Mouse (Mus musculus): ENCODE results near the gene Dgkz.

Gene Dgkz

DNA sequence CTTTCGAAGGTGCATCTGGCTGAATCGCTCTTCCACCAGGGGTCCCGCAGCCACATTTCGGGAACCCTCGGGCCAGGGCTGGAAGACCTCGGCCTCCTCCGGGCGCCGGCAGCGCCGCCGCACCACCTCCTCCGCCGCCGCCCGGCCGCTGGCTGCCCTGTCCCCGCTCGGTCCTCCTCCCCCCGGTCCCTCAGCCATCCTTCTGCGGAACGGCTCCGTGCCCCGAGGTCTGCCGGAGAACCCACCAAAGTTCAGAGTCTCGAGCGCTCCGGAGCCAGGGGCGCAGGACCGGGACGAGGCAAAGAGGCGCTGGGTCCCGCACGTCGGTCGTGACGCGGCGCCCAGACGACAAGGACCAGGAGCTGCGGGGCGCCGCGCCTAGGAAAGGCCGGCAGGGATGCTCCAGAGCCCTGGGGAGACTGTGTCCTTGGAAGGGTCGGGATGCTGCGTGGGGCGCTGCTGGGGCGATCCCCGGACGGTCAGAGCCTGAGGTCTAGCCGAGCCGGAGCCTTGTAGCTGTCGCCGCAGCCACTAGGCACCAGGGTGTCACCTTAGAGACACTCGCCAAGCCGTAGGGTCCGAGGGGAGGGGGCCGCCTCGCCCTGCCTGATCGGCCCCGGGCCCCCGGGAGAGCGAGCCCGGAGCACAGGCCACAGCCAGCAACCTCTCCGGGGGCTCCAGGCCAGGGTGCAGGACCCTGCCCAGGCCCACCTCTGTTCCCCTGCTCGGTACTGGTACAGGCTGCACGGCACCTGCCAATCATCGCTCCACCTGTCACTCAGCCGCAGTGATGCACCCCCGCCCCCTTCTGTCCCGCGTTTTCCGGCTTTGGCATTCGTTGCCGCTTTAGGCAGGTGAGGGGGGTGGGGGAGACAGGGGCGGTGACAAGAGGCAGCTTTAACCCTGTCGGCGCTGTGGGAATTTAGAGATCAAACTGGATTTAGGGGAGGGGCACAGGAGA, at the start of gene Dgkz:
Gene Dgkz (minus strand): TSS at position 284 of the 961 bp plus-strand sequence.
- DNase-seq (ENCODE audit: low read depth, low spot score), result peak; percentile 63

DNA sequence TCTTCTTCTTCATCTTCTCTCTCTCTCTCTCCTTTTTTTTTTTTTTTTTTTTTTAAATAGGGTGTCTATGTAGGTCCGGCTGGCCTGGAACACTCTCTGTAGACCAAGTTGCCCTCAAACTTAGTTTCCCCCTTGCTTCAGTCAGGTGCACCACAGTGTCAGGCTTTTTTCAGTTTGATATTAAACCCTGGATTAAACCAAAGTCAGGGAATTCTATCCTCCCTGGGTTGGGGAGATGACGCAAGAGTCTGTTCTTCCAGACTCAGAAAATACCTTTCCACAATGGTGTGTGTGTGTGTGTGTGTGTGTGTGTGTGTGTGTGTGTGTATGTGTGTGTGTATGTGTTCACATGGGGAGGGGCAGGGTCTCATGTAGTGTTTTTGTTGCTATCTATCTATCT, 49.5 kb upstream of the Dgkz start:
- no peak for DNase-seq (ENCODE audit: low read depth, low spot score)

DNA sequence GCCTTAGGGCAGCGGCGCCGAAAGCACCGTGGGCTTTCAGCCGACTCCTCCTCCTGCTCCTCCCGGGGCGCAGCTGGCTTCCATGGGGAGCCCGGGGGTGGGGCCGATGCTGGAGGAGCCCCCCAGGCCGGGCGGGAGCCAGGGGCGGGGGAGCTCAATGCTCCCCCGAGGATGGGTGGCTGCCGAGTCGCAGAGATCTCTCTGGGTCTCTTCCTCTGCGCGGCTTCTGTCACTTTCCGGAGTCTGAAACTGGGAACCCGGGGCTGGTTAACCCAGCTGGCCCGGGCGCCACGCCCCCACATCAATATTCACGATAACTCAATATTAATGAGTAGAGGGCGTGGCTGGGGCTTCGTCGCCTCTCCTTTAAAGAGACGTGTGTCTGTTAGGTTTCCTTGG, 48.6 kb upstream of the Dgkz start, which contains the start of gene Creb3l1:
Gene Creb3l1 (minus strand): TSS at position 229 of the 399 bp plus-strand sequence.
- peak; percentile 60 for DNase-seq (ENCODE audit: low read depth, low spot score)

DNA sequence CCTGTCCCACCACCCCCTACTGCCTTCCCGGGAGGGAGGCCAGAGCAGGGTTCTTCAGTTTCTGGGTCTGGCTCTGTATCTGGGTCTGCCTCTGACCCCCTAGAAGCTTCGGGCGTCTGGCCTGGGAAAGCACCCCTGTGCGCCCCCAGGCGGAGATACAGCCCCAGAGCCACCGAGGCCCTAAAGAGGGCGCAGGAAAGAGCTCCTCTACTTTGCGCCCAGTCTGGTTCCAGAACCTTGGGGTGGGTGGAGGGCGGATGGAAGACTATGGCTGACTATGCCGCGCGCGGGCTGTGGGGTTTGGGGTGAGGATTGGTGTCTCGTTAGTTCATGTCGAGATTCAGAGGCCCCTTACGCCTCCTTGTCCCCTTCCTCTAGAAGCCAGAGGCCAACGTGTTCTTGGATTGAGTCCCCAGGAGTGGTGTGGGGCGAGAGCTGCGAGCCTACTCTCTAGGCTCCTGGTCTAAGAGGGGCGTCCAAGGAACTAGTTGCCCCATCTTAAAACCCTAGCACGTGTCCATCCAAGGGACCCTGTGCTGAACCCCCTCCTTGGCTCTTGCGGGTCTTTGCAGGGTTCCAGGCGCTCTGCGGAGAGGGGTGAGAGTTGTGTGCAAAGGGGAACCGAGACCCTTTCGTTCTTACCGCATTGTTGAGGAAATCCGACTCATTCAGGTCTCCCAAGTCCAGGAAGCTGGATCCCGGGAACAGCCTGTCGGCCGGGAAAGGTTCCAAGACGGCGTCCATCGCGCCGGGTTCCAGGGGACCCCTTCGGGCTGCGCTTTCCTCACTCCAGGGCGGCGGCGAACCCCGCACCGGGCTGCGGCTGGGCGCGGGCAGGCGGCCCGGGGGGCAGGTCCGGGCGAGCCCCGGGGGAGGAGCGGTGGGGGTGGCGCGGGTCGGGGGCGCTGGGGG, 48.0 kb upstream of the Dgkz start:
- peak; percentile 46 for DNase-seq (ENCODE audit: low read depth, low spot score)

DNA sequence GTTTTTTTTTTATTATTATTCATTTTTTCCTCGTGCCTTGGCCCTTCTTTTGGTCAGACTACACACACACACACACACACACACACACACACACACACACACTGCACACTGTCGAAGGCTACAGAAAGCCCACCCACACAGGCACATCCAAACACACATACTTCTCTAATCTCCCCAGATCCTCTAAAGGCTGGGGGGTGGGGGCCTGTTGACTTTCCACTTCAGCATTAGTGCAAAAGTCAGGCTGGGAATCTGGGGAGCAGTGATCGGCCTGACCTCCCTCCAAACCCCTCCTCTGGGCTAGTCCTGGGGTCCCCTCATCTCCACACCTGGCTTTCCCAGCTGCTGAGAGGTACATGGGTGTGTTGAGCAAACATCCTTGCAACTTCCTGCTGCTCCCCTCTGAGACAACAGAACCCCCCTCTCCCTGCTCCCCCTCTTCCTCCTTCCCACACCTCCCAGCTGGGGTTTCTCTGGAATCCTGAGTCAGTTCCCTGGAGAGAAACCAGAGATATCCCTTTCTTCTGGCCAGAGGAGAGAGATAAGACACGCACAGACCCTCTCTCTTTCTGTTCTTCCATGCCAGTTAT, 45.1 kb upstream of the Dgkz start:
- no peak for DNase-seq (ENCODE audit: low read depth, low spot score)

DNA sequence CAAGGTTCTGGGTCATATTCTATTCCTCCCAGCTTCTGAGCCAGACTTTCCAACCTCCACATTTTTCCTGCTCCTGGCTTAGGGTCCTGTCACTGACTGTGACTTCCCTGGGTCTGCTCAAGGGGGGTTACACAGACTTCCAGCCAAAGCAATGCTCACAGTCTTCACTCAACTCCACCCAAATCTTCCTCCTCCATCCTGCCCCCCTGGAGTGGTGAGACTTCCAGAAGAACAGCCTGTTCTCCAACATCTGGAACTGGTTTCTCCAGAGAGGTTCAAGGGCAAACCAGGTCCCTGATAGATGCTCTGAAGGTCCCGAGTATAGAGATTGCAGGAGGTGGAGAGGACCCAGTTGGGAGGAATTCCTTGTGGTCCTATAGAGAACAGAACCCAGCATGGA, 41.8 kb upstream of the Dgkz start:
- DNase-seq (ENCODE audit: low read depth, low spot score), result no peak

DNA sequence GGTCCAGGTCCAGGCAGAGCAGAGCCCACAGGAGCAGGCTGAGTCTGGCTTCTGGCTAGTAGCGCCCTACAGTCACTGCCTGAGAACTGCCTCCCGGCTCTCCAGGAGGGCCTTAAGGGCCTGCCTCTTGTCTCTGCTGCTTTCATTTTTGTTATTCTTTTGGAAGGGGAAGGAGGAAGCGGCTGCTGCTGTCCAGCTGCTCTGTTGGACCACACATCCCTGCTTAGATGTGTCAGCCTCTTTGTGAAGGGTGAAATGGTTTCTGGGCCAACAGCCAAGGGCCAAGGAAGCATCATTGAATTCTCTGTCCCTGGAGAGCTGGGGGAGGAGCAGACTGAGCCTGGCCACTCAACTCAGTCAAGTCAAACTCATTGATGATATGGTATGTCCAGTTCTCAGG, 41.3 kb upstream of the Dgkz start:
- DNase-seq (ENCODE audit: low read depth, low spot score), result no peak

DNA sequence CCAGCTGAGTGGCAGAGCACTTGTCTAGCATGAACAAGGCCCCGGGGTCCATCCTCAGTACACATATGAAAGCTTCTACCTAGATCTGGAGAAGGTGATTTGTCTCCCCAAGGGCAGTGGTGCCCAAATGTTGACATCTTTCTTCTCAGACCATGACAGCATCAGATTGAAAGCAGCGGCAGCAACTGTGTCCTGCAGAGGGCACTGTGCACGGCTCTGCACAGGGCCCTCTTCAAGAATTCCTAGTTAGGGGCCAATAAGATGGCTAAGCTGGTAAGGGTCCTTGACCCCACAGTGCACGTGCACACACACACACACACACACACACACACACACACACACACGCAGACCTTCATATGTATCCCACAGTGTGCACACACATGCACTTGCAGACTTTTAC, 39.2 kb upstream of the Dgkz start:
- DNase-seq (ENCODE audit: low read depth, low spot score), result no peak

DNA sequence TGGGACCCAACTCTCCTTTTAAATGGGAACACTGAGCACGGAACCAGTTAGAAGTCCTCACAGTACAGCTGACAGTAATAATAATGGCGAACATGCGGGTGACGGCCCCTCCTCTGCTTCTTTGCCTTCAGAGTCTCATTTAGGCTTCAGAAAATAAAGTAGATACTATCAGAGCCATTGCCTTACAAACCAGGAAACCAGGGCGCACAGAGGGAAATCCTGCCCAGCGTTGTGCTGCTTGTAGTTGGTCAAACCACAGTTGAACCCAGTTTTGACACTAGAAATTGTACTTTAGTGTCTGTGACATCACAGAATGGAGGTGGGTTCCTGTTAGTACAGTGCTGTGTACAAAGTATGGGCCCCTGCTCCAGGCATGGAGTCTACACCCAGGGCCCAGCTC, 38.6 kb upstream of the Dgkz start:
- DNase-seq (ENCODE audit: low read depth, low spot score), result no peak

DNA sequence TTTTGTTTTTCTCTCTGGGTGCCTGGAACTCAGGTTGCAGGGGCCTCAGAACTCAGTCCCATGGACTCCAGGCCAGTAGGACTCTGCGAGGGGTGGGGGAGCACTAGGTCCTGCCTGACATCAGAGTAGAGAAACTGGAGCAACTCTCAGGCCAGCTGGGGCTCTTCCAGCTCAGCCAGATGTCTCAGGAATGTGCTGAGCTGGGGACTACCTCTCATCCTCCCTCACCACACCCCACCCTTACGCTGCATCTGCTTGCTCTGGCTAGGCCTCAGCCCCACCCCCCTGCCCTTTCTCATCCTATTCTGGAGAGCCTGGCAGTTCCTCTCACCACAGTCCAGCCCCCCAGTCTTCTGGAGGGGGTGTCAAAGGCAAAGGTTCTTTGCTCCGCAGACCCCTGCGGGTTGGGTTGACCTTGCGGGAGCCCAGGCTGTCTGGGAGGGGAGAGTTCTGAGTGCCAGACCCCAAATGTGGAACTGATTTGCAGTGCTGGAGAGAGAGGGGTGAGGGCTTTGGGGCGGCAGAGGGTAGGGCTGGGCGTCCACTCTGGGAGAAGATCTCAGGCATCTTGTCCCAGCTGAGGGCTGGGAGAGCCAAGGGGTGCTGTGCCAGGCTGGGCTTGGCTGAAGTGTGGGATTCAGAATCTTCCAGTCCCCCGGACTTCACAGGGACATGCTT, 37.2 kb upstream of the Dgkz start:
- DNase-seq (ENCODE audit: low read depth, low spot score), result peak; percentile 80

DNA sequence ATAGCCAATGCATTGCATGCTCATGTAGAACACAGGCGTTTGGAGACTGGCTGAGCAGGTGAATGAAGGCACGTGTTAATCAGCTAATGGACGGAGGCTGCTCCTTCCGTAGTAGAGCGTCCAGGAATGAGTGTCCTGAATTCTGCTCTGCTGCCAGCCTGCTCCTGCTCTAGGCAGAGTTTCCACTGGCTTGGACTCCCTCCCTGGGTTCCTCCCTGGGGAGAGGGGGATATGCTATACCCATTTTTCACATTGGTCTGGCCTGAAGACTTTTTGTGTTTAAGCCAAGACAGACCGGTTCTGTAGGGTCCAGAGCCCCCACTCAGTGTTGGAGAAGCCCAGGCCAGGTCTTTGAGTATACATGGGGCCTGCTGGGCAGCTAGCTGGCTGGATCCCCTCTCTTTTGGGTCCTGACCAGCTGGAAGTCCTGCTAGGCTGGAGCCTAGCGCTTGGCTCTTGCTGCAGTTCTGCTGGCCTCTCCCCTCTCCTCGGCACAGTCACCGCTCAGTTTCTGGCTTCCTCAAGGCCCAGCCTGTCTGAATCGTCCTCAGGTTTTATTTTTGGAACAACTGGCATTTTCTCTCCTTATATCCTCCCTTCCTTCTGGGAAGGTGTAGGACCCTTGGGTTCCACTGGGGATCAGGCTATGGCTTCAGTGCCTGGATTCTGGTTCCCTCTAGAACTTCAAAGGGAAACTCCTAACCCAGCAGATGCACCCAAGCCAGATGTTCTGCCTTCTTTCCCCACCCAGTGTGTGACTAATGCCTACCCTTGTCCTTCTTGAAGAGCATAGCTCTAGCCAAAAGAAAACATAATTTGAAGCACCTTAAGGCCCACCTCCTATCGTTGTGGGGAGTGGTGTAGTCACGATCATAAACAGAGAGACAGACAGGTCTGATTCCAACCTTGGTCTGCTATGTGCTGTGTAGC, 36.0 kb upstream of the Dgkz start:
- DNase-seq (ENCODE audit: low read depth, low spot score), result no peak

DNA sequence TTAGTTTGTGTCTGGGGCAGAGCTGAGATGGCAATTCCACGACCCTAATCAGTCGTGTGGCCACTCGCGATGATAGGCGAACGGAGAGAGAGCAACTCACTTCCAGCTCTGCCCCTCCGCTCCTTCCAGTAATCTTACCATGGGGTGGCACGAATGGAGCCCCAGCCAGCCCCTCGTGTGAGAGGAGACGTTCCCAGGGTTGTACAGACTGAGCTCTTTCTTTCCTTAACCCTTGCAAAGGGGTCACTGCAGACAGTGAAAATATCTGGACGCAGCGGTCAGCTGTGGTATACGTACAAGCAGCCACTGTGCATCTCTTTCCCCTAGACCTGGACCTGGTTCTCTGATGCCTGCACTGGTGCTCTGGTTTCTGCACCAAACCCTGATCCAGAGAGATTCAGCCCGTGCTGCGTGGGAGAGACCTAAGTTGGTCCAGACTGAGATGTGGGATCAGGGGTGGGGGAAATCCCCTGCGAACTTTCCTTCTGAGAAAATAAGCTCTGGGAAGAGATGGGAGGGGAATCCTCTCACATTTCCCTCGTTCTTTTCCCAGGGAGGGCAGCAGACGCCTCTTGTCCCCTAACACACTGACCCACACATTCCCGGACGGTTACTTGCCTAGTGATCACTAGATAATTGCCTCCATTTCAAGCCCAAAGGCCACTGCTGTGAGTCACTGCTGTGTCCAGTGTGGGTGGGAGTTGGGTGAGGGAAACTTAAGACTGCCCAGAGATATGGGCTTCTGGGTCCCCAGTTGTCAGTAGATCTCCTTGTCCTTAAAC, 33.1 kb upstream of the Dgkz start:
- no peak for DNase-seq (ENCODE audit: low read depth, low spot score)

DNA sequence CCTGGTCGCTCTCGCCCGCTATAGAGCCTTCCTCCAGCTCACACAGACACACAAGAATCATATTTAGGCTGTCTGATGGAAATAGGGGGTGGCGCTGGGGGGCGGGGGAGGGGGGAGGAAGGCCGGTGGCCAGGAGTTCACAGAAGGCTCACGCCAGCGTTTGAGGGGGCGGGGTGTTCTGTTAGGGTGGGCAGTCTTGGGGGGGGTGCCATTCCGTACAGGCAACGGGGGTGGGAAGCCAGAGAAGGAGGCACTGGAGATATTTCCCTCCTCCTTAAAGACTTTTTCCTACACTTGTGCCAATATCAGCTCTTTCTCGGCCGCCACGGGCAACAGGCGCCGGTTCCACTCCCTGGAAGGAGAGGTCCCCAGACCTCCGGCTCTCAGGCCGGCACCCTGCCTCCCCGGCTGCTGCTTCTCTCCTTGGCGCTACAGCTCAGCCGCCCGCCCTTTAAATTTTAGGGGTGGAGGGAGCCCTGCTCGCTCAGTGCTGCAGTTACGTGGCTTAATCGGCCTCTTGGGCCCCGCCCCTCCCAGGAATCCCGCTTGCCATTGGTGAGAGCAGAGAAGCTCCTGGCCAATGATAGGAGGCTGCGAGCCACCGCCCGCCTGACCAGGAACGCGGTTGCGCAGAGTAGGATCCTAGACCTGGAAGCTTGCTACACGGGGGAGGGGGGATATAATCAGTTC, 32.4 kb upstream of the Dgkz start:
- DNase-seq (ENCODE audit: low read depth, low spot score), result peak; percentile 98

DNA sequence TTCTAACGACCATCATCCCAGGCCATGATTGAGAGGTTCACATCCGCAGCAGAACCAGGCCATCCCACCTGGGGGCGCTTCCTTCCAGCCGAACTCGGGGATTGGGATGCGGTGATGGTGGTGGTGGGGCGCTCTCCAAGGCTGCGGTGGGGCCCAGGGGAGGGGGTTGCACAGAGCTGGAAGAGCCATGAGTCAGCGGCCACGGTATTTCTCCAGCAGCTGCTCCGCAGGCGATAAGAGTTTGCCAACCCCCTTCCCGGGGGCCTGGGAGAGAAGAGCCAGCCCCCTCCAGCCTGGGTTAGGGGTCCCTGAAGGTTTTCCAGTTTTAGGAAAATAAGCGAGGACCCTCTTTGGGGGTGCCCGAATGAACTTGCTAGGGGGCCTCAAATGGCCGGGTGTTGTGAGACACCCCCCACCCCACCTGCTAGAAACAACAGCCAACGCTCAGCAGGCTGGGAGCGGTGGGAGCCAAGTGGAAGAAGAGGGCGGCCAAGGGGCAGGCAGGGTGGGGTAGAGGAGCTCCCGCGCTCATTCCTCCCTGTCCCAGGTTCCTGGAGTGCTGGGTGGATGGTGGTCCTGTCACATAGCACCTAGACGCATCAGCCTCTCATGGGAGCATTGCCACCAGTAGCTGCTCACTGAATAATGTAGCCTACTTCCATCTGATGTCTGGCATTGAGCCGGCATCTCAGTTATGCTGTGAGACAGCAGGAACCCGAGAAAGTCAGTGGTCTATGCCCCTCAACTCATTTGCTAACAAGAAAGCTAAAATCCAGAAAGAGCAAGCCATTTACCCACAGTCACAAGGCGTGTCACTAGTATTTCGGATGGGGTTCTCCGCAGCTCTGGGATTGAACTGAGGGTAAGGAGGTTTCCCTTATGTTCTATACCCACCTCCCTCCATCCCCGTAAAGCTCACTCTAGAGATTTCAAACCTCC, 31.6 kb upstream of the Dgkz start:
- peak; percentile 28 for DNase-seq (ENCODE audit: low read depth, low spot score)

DNA sequence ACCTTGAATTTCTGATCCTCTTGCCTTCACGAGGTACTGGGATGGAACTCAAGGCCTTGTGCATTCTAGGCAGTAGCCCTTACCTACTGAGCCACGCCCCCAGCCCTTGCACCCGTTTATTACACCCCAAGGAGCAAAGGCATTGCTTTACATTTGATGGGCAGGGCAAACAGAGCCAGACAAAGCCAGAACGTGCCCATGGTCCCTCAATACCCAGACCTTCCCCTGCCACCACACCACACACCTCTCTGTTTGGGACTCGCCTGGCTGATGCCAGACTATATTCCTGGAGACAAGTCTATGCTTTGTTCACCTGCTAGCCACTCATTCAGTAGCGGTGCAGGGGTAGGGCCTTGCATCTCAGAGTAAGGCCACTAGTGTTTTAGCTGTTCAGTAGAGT, 30.8 kb upstream of the Dgkz start:
- DNase-seq (ENCODE audit: low read depth, low spot score), result no peak

DNA sequence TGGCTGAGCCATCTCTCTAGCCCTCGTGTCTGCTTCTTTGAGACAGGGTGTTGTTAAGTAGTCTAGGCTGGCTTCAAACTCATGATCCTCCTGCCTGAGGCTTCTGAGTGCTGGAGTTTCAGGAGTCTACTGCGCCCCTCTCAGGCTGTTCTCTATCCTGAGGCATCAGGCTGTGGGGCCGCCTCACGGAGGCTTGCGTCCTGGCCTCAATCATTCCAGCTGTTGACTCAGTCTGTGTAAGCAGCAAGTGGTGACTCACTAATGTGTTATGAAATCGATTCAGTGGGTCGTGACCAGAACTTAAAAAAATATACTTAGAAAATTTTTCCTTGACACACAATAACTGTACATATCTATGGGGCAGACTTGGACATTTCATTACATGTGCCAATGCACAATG, 29.0 kb upstream of the Dgkz start:
- DNase-seq (ENCODE audit: low read depth, low spot score), result no peak

DNA sequence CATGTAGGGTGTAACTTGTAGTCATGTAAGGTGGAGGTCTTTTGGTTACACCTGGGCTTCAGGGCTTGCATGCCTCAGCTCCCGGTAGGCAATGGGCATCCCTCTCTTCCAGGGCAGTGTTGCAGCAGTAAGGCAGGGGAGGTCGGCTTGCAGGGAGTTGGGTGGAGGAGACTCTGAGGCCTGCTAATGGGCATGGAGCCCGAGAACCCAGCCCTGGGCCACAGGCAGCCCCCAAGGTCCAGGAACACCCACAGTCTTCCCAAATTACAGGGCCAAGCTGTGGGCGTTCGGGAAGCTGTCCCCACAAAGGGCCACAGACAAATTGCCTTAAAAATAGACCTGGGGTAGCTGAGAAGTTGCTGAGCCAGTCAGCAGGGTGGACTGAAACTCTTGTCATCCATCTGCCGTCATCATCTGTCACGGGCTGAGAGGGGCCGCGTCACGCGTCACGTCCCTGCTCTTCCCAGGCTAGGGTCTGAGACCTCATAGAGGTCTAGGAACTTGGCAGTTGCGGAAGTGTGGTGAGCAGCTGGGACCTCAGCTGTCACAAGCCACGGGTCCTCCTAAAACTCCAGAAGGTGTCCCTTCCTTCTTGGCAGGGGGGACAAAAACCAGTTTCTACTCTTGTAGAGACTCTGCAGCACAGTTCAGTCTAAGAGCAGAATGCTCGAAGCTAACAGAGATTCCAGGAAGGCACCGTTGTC, 22.4 kb upstream of the Dgkz start:
- no peak for DNase-seq (ENCODE audit: low read depth, low spot score)

Data from ZHBTc4 (cell line).